Mouse (Mus musculus): Measurements from ENCODE around the gene Yeats4. TPM values are rescaled to one million over a fixed set of nuclear protein-coding genes. Genes with fewer than 3 reads are reported as not detected.

The Yeats4 gene
- total and polyA plus RNA-seq, 3 experiments: 50.3 to 133 (median 110) TPM

- Histone ChIP-seq H3K4me1 (ENCODE audit: control insufficient read depth in 1 of 2, insufficient read depth in 2 of 2) (no peaks in the 10 kb centered on the region), H3K27ac (ENCODE audit: insufficient read depth, low read depth) (no peak overlapping the region), H3K79me2 (replicated peaks; ENCODE audit: control insufficient read depth, extremely low read depth, insufficient read depth, poor library complexity, severe bottlenecking) (no peaks in the 10 kb centered on the region), H3K9me3 (replicated peaks; ENCODE audit: low read length) (no peaks in the 10 kb centered on the region), H3K4me3 (replicated peaks in 1 of 3; ENCODE audit: low read depth in 2 of 3, low read length in 2 of 3, poor library complexity in 1 of 3) (no peak overlapping the region), H3K9ac (ENCODE audit: insufficient read depth, low read depth) (no peak overlapping the region), H3K36me3 (replicated peaks in 1 of 2; ENCODE audit: control insufficient read depth in 1 of 2, insufficient read depth in 1 of 2, low read length in 1 of 2) (no peaks in the 10 kb centered on the region), H3K27me3 (replicated peaks) (no peaks in the 10 kb centered on the region), H3K4me2 (ENCODE audit: insufficient read depth, low read depth, poor library complexity, severe bottlenecking) (no peak overlapping the region)
- dilution Hi-C loops (cut with MboI; ENCODE audit: extremely low pct_ligation_motif_present, extremely low pct_unique_long_range_greater_than_20kb, low sequenced_read_pairs): no loop called here
- in situ Hi-C loops (cut with MboI; ENCODE audit: low pct_ligation_motif_present, low pct_unique_long_range_greater_than_20kb, low sequenced_read_pairs): loop anchor here (5.0 to 25.0 kb wide), 2 partner anchors 146 to 266 kb away; no protein-coding TSS in a partner anchor
- DNase-seq (ENCODE audit: extremely low read depth): no peak
- TF ChIP-seq SMC3 (IDR thresholded peaks at IDR 0.05; ENCODE audit: low read depth, low read length) (no peak), CTCF (conservative IDR thresholded peaks at IDR 0.05 in 1 of 2, IDR thresholded peaks at IDR 0.05 in 1 of 2; ENCODE audit: low read depth in 2 of 2, low read length in 2 of 2) (no peak), ZMIZ1 (IDR thresholded peaks at IDR 0.05; ENCODE audit: low read depth, low read length) (no peak), MAFK (IDR thresholded peaks at IDR 0.05; ENCODE audit: insufficient replicate concordance, low read length) (no peak), ZNF384 (IDR thresholded peaks at IDR 0.05; ENCODE audit: low read depth, low read length) (no peak), MXI1 (IDR thresholded peaks at IDR 0.05; ENCODE audit: low read depth, low read length) (no peak), UBTF (IDR thresholded peaks at IDR 0.05; ENCODE audit: low read depth, low read length) (no peak), CHD2 (IDR thresholded peaks at IDR 0.05; ENCODE audit: low read length) (no peak)
Measured at GRCm38 (mm10) chr10:117202981-117203557, 21.2 kb downstream of the Yeats4 start.

DNA sequence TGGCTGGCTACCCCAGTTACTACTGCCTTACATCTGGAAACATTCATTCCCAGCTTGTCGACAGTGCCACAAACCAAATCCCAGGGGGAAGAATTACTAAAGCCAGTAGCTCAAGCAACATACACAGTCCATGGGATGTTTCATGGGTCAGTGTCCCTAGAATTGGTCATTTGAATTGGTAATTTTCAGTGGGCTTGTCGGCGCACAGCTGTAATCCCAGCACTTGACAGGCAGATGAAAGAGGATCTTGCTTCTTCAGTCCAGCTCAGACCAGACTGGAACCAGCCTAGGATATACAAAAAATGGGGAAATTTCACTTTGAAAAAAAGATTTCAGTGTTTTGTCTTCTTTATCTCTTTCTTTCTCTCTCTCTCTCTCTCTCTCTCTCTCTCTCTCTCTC is 24.6 kb downstream of the Yeats4 start:
- no peak for TF ChIP-seq JUN (IDR thresholded peaks at IDR 0.05; ENCODE audit: insufficient read depth, low read depth, low read length)
- TF ChIP-seq HCFC1 (IDR thresholded peaks at IDR 0.05; ENCODE audit: low read depth, low read length): no peak
- no peak for TF ChIP-seq UBTF (IDR thresholded peaks at IDR 0.05; ENCODE audit: low read depth, low read length)
- no peak for TF ChIP-seq MAZ (IDR thresholded peaks at IDR 0.05; ENCODE audit: low read depth, low read length)
- TF ChIP-seq POLR2AphosphoS2 (IDR thresholded peaks at IDR 0.05; ENCODE audit: low read depth, low read length): no peak
- no peak for TF ChIP-seq BHLHE40 (IDR thresholded peaks at IDR 0.05; ENCODE audit: low read depth, low read length)
- no peak for TF ChIP-seq RAD21 (IDR thresholded peaks at IDR 0.05; ENCODE audit: low read depth, low read length)
- no peak for TF ChIP-seq NRF1 (IDR thresholded peaks at IDR 0.05; ENCODE audit: low read depth, low read length)
- no peak for TF ChIP-seq ZKSCAN1 (IDR thresholded peaks at IDR 0.05; ENCODE audit: borderline replicate concordance, low read depth, low read length)
- no peak for TF ChIP-seq SIN3A (IDR thresholded peaks at IDR 0.05; ENCODE audit: low read length)
- TF ChIP-seq ELF1 (IDR thresholded peaks at IDR 0.05; ENCODE audit: low read depth, low read length): no peak
- no peak for TF ChIP-seq GABPA (IDR thresholded peaks at IDR 0.05; ENCODE audit: insufficient replicate concordance, low read depth, low read length)
- TF ChIP-seq CTCF (conservative IDR thresholded peaks at IDR 0.05 in 1 of 2, IDR thresholded peaks at IDR 0.05 in 1 of 2; ENCODE audit: low read depth in 2 of 2, low read length in 2 of 2): no peak
- TF ChIP-seq CHD1 (IDR thresholded peaks at IDR 0.05; ENCODE audit: low read depth, low read length): no peak
- no peak for TF ChIP-seq ZMIZ1 (IDR thresholded peaks at IDR 0.05; ENCODE audit: low read depth, low read length)
- TF ChIP-seq KAT2A (IDR thresholded peaks at IDR 0.05; ENCODE audit: insufficient replicate concordance, low read length): no peak
- no peak for TF ChIP-seq POLR2A (IDR thresholded peaks at IDR 0.05; ENCODE audit: low read depth, low read length)
- no peak for TF ChIP-seq EP300 (IDR thresholded peaks at IDR 0.05; ENCODE audit: low read length)
- no peaks in the 10 kb centered on the region for H3K4me1 ChIP-seq (ENCODE audit: control insufficient read depth in 1 of 2, insufficient read depth in 2 of 2)
- in situ Hi-C loops (cut with MboI; ENCODE audit: low pct_ligation_motif_present, low pct_unique_long_range_greater_than_20kb, low sequenced_read_pairs) (loop anchor here (5.0 to 25.0 kb wide), 2 partner anchors 142 to 262 kb away; no protein-coding TSS in a partner anchor), dilution Hi-C loops (cut with MboI; ENCODE audit: extremely low pct_ligation_motif_present, extremely low pct_unique_long_range_greater_than_20kb, low sequenced_read_pairs) (no loop called here)
- no peaks in the 10 kb centered on the region for H3K9me3 ChIP-seq (replicated peaks; ENCODE audit: low read length)
- no peaks in the 10 kb centered on the region for H3K36me3 ChIP-seq (replicated peaks in 1 of 2; ENCODE audit: control insufficient read depth in 1 of 2, insufficient read depth in 1 of 2, low read length in 1 of 2)
- H3K4me3 ChIP-seq (replicated peaks in 1 of 3; ENCODE audit: low read depth in 2 of 3, low read length in 2 of 3, poor library complexity in 1 of 3): no peak overlapping the region
- H3K4me2 ChIP-seq (ENCODE audit: insufficient read depth, low read depth, poor library complexity, severe bottlenecking): no peak overlapping the region
- no peaks in the 10 kb centered on the region for H3K79me2 ChIP-seq (replicated peaks; ENCODE audit: control insufficient read depth, extremely low read depth, insufficient read depth, poor library complexity, severe bottlenecking)
- no peak for DNase-seq (ENCODE audit: extremely low read depth)
- no peaks in the 10 kb centered on the region for H3K27me3 ChIP-seq (replicated peaks)
- H3K9ac ChIP-seq (ENCODE audit: insufficient read depth, low read depth): no peak overlapping the region
- no peak overlapping the region for H3K27ac ChIP-seq (ENCODE audit: insufficient read depth, low read depth)
